Mouse (Mus musculus): Measurements from ENCODE around the gene Qk. TPM values are rescaled to one million over a fixed set of nuclear protein-coding genes. Genes with fewer than 3 reads are reported as not detected.

Qk gene
- total and polyA plus RNA-seq, 2 experiments = 30.4 to 52.4 TPM

DNA sequence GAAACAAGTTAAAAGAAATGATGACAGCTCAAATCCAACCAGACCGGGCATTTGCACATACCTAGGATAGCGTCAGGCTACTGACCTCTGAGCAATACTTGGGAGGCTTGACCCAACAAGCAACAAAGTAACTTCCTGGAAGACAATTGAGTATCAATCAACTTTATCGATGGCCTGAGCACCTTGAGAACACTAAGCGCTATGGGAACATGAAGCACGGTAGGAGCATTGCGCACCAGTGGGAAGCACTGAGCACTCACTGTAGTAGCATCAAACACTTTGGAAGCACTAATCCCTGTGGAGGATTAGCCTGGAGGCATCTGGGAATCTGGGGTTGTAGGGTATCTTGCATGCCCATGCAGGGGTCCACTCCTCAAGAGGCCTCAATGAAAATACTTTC is 124.0 kb downstream of the Qk start:
- H3K36me3 ChIP-seq (ENCODE audit: control insufficient read depth, insufficient read depth, low read length) = peaks cover 6% of the 10 kb centered on the region; the same call in 1 of the 2 replicates
- no peak overlapping the region for H3K9ac ChIP-seq (ENCODE audit: low read depth, low read length)
- H3K4me1 ChIP-seq (ENCODE audit: control insufficient read depth, insufficient read depth, low read length) = no peaks in the 10 kb centered on the region
- no peak overlapping the region for H3K4me3 ChIP-seq (ENCODE audit: insufficient read depth, low read depth, low read length)
- DNase-seq (ENCODE audit: extremely low read depth, low read depth, low spot score) = no peak
- H3K27ac ChIP-seq (replicated peaks; ENCODE audit: insufficient read depth, low read depth, low read length) = no peak overlapping the region
- no peak for TF ChIP-seq CTCF (IDR thresholded peaks at IDR 0.05; ENCODE audit: low read depth, low read length)
- TF ChIP-seq POLR2A (IDR thresholded peaks at IDR 0.05; ENCODE audit: extremely low read depth, insufficient read depth, low read length) = no peak
- no peaks in the 10 kb centered on the region for H3K79me2 ChIP-seq (ENCODE audit: control insufficient read depth, insufficient read depth, low read length)
- 96% methylated on average over 6 of the region's 6 CpGs for WGBS
- no peaks in the 10 kb centered on the region for H3K27me3 ChIP-seq (ENCODE audit: control insufficient read depth, insufficient read depth, low read length)

DNA sequence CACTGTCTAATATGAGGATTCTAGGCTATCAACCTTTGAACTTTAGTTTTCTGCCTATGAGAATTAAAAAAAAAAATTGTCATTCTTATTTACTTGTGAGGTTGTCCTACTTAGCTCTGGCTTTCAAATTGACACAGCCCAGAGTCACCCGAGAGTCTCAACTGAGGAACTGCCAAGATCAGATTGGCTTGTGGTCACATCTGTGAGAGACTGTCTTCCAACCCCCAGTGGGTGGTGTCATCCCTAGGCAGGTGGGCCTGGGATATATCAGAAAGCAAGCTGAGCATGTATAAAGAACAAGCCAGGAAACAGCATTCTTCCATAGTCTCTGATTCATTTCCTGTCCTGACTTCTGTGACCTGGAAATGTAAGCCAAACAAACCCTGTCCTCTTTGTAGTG is 128.8 kb downstream of the Qk start:
- 17% methylated on average over 1 of the region's 1 CpGs for WGBS
- H3K4me3 ChIP-seq (ENCODE audit: insufficient read depth, low read depth, low read length) = no peak overlapping the region
- H3K36me3 ChIP-seq (ENCODE audit: control insufficient read depth, insufficient read depth, low read length) = no peaks in the 10 kb centered on the region
- DNase-seq (ENCODE audit: extremely low read depth, low read depth, low spot score) = no peak
- H3K27me3 ChIP-seq (ENCODE audit: control insufficient read depth, insufficient read depth, low read length) = no peaks in the 10 kb centered on the region
- no peak overlapping the region for H3K9ac ChIP-seq (ENCODE audit: low read depth, low read length)
- H3K79me2 ChIP-seq (ENCODE audit: control insufficient read depth, insufficient read depth, low read length) = no peaks in the 10 kb centered on the region
- no peak overlapping the region for H3K27ac ChIP-seq (replicated peaks; ENCODE audit: insufficient read depth, low read depth, low read length)
- TF ChIP-seq POLR2A (IDR thresholded peaks at IDR 0.05; ENCODE audit: extremely low read depth, insufficient read depth, low read length) = no peak
- no peak for TF ChIP-seq CTCF (IDR thresholded peaks at IDR 0.05; ENCODE audit: low read depth, low read length)
- H3K4me1 ChIP-seq (ENCODE audit: control insufficient read depth, insufficient read depth, low read length) = peaks cover 2% of the 10 kb centered on the region; the same call in 1 of the 2 replicates

GRCm38 (mm10) chr17:10188481-10188880 is 131.2 kb downstream of the Qk start:
- 79% methylated on average over 3 of the region's 3 CpGs for WGBS
- no peak for TF ChIP-seq CTCF (IDR thresholded peaks at IDR 0.05; ENCODE audit: low read depth, low read length)
- TF ChIP-seq POLR2A (IDR thresholded peaks at IDR 0.05; ENCODE audit: extremely low read depth, insufficient read depth, low read length) = no peak
- peaks cover 2% of the 10 kb centered on the region; the same call in 1 of the 2 replicates for H3K4me1 ChIP-seq (ENCODE audit: control insufficient read depth, insufficient read depth, low read length)
- H3K79me2 ChIP-seq (ENCODE audit: control insufficient read depth, insufficient read depth, low read length) = no peaks in the 10 kb centered on the region
- H3K9ac ChIP-seq (ENCODE audit: low read depth, low read length) = no peak overlapping the region
- no peak overlapping the region for H3K4me3 ChIP-seq (ENCODE audit: insufficient read depth, low read depth, low read length)
- no peak overlapping the region for H3K27ac ChIP-seq (replicated peaks; ENCODE audit: insufficient read depth, low read depth, low read length)
- H3K36me3 ChIP-seq (ENCODE audit: control insufficient read depth, insufficient read depth, low read length) = no peaks in the 10 kb centered on the region
- H3K27me3 ChIP-seq (ENCODE audit: control insufficient read depth, insufficient read depth, low read length) = no peaks in the 10 kb centered on the region
- no peak for DNase-seq (ENCODE audit: extremely low read depth, low read depth, low spot score)

DNA sequence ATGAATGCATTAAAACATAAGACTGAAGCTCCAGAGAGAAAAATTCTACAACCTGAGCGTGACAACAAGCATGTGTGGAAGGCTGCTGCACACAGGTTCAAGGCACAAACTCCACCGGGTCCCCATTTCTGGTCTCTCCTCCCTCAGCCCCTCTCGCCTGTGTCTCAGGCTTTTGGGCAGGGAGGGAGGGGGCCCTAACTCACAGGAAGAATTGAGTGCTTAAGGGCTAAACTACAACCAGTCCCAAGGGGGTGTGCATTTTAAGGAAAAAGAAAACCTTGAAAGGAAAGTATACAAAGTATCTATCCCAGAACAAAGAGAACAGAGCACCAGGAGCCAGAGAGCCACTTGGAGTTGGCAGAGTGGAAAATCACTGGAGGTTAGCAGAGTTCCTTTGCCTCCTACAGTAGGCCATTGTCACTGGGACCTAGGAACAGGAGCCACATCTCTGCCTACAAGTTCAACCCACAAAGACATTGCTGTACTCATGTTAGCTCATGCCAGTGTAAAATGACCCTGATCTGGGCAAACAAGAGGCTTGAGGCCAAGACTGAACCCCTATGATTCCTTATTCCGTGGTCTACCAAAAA is 132.1 kb downstream of the Qk start:
- Histone ChIP-seq H3K27me3 (ENCODE audit: control insufficient read depth, insufficient read depth, low read length) (no peaks in the 10 kb centered on the region), H3K27ac (replicated peaks; ENCODE audit: insufficient read depth, low read depth, low read length) (no peak overlapping the region), H3K4me3 (ENCODE audit: insufficient read depth, low read depth, low read length) (no peak overlapping the region), H3K4me1 (ENCODE audit: control insufficient read depth, insufficient read depth, low read length) (peaks cover 2% of the 10 kb centered on the region; the same call in 1 of the 2 replicates), H3K36me3 (ENCODE audit: control insufficient read depth, insufficient read depth, low read length) (no peaks in the 10 kb centered on the region), H3K9ac (ENCODE audit: low read depth, low read length) (no peak overlapping the region), H3K79me2 (ENCODE audit: control insufficient read depth, insufficient read depth, low read length) (no peaks in the 10 kb centered on the region)
- TF ChIP-seq CTCF (IDR thresholded peaks at IDR 0.05; ENCODE audit: low read depth, low read length) (no peak), POLR2A (IDR thresholded peaks at IDR 0.05; ENCODE audit: extremely low read depth, insufficient read depth, low read length) (no peak)
- no peak for DNase-seq (ENCODE audit: extremely low read depth, low read depth, low spot score)
- 89% methylated on average over 4 of the region's 4 CpGs for WGBS

DNA sequence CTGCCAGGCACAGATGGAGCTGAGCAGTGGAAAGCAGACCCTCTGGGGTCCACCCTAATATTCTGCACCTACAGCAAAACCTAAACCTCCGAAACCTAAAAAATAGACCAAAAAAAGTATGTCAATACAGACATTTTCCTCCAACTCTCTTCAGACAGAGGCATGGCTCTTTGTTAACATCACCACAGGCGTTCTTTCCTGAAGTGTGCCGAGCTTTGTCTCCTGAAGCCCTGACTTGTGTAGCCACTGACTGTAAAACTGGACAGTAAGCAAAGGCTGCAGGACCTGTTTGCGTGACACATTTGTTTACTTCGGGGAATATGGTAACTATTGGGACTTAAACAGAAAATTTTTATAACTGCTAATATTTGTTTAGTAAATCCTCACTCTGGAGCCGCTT is 137.9 kb downstream of the Qk start:
- Histone ChIP-seq H3K27ac (replicated peaks; ENCODE audit: insufficient read depth, low read depth, low read length) (no peak overlapping the region), H3K9ac (ENCODE audit: low read depth, low read length) (no peak overlapping the region), H3K27me3 (ENCODE audit: control insufficient read depth, insufficient read depth, low read length) (no peaks in the 10 kb centered on the region), H3K4me3 (ENCODE audit: insufficient read depth, low read depth, low read length) (no peak overlapping the region), H3K79me2 (ENCODE audit: control insufficient read depth, insufficient read depth, low read length) (no peaks in the 10 kb centered on the region), H3K36me3 (ENCODE audit: control insufficient read depth, insufficient read depth, low read length) (no peaks in the 10 kb centered on the region), H3K4me1 (ENCODE audit: control insufficient read depth, insufficient read depth, low read length) (no peaks in the 10 kb centered on the region)
- no peak for DNase-seq (ENCODE audit: extremely low read depth, low read depth, low spot score)
- WGBS = 92% methylated on average over 6 of the region's 6 CpGs
- TF ChIP-seq POLR2A (IDR thresholded peaks at IDR 0.05; ENCODE audit: extremely low read depth, insufficient read depth, low read length) (no peak), CTCF (IDR thresholded peaks at IDR 0.05; ENCODE audit: low read depth, low read length) (no peak)

DNA sequence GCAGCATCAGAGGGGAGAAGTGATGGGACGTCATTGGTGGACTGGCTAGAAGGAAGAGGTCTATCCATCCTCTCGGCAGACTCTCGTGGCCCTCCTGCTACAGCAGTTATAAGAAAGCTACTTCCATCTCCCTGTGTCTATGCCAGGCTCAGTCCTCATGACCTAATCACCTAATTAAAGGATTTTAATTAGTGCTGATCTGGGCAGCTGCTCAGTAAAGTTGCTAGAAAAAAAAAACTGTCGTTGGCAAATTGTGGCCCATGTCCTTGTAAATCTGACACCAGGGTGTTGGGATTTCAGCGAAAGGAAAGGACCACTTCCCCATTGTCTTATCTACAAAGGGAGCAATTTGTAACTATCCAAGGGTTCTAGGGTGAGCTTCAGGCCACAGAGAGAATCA is 142.6 kb downstream of the Qk start:
- WGBS = 74% methylated on average over 5 of the region's 5 CpGs
- Histone ChIP-seq H3K9ac (ENCODE audit: low read depth, low read length) (no peak overlapping the region), H3K4me3 (ENCODE audit: insufficient read depth, low read depth, low read length) (no peak overlapping the region), H3K27me3 (ENCODE audit: control insufficient read depth, insufficient read depth, low read length) (no peaks in the 10 kb centered on the region), H3K36me3 (ENCODE audit: control insufficient read depth, insufficient read depth, low read length) (no peaks in the 10 kb centered on the region), H3K4me1 (ENCODE audit: control insufficient read depth, insufficient read depth, low read length) (no peaks in the 10 kb centered on the region), H3K79me2 (ENCODE audit: control insufficient read depth, insufficient read depth, low read length) (no peaks in the 10 kb centered on the region), H3K27ac (replicated peaks; ENCODE audit: insufficient read depth, low read depth, low read length) (no peak overlapping the region)
- DNase-seq (ENCODE audit: extremely low read depth, low read depth, low spot score) = no peak
- TF ChIP-seq POLR2A (IDR thresholded peaks at IDR 0.05; ENCODE audit: extremely low read depth, insufficient read depth, low read length) (no peak), CTCF (IDR thresholded peaks at IDR 0.05; ENCODE audit: low read depth, low read length) (no peak)

All from liver, adult 2 months (tissue).